Mouse (Mus musculus): ENCODE data around the gene Pacsin2.

- TF ChIP-seq CTCF (conservative IDR thresholded peaks at IDR 0.05; ENCODE audit: low read length) (no peak), POU5F1 (IDR thresholded peaks at IDR 0.05; ENCODE audit: borderline replicate concordance, low read length) (no peak)
Observed at GRCm38 (mm10) chr15:83387911-83388310, 76.5 kb downstream of the Pacsin2 start.

All from E14TG2a.4 (cell line).